Mouse (Mus musculus) liver, postnatal 0 days (tissue): ENCODE measurements at regions not wholly inside any gene's neighbourhood (a gene's known extent, or its start where the extent isn't known, plus 50 kb on each side); places are given as distances from the start of the nearest gene placed in this dataset.

Source experiments
- ATAC-seq: fragments of 200-750 bp; cut with Nextera tagmentation; 2 replicates; pipeline ENCODE4 v1.8.0; 2017; ENCODE audit warnings: mild to moderate bottlenecking, moderate library complexity
- DNase-seq: peaks from one replicate; pipeline ENCODE4 v3.0.0-alpha.2; 2016
- H3K27ac ChIP-seq: fragments of 300-500 bp; sonication (generic); 2 replicates; pipeline ENCODE4 v1.5.1; 2014; ENCODE audit warnings: antibody characterized with exemption, moderate library complexity, mild to moderate bottlenecking, low read depth
- H3K27me3 ChIP-seq: fragments of 300-500 bp; sonication (generic); 2 replicates; pipeline ENCODE4 v1.6.1; 2014; ENCODE audit warnings: low read length, control low read depth, mixed read lengths; ENCODE audit not compliant: insufficient read depth
- H3K36me3 ChIP-seq: fragments of 300-500 bp; sonication (generic); replicated peaks from 2 replicates; pipeline ENCODE4 v1.6.1; 2014; ENCODE audit warnings: mild to moderate bottlenecking, control low read depth, low read length, moderate library complexity, mixed read lengths; ENCODE audit not compliant: insufficient read depth
- H3K4me1 ChIP-seq: fragments of 300-500 bp; sonication (generic); 2 replicates; pipeline ENCODE4 v1.6.1; 2014; ENCODE audit warnings: antibody characterized with exemption, mild to moderate bottlenecking, control low read depth; ENCODE audit not compliant: insufficient read depth
- H3K4me2 ChIP-seq: fragments of 300-500 bp; sonication (generic); 2 replicates; pipeline ENCODE4 v1.6.1; 2014; ENCODE audit warnings: low read depth, mild to moderate bottlenecking, low read length, moderate library complexity, mixed read lengths
- H3K4me3 ChIP-seq: fragments of 300-500 bp; sonication (generic); 2 replicates; pipeline ENCODE4 v1.5.1; 2014; ENCODE audit warnings: low read depth, low read length
- H3K9ac ChIP-seq: fragments of 300-500 bp; sonication (generic); replicated peaks from 2 replicates; pipeline ENCODE4 v1.6.1; 2014; ENCODE audit warnings: mild to moderate bottlenecking, moderate library complexity
- H3K9me3 ChIP-seq: fragments of 300-500 bp; sonication (generic); 2 replicates; pipeline ENCODE4 v1.6.1; 2016; ENCODE audit warnings: mild to moderate bottlenecking, control low read depth, low read length, mixed read lengths
- CTCF ChIP-seq: sonication (generic); IDR thresholded peaks from 2 replicates; pipeline ENCODE4 v1.5.1; 2016; ENCODE audit warnings: antibody characterized with exemption, low read depth
- EP300 ChIP-seq: IDR thresholded peaks from 2 replicates; pipeline ENCODE4 v1.6.1; 2016; ENCODE audit warnings: antibody characterized with exemption, low read depth, mild to moderate bottlenecking
- WGBS: fragments of 180-500 bp; shearing (Covaris S2); extraction: QIAGEN DNeasy Blood & Tissue Kit; methylation state at CpG from one replicate; pipeline ENCODE4 v1.1.7; 2014; ENCODE audit not compliant: insufficient replicate concordance; 5-methylcytosine and 5-hydroxymethylcytosine counted together

GRCm38 (mm10) chr8:49326980-49327379 lies 483.2 kb upstream of the Tenm3 start:
- ATAC-seq (no peak), DNase-seq (no peak)
- H3K4me1 ChIP-seq: no peaks in the 10 kb centered on the region
- H3K36me3 ChIP-seq: no peaks in the 10 kb centered on the region
- H3K27ac ChIP-seq: no peak overlapping the region
- H3K27me3 ChIP-seq: no peaks in the 10 kb centered on the region
- no peaks in the 10 kb centered on the region for H3K9me3 ChIP-seq
- no peak overlapping the region for H3K4me2 ChIP-seq
- no peak overlapping the region for H3K4me3 ChIP-seq
- no peak for TF ChIP-seq EP300
- H3K9ac ChIP-seq: no peak overlapping the region
- WGBS: 82% methylated on average over 4 of the region's 4 CpGs

GRCm38 (mm10) chr8:49321404-49321803 lies 477.7 kb upstream of the Tenm3 start:
- Histone ChIP-seq H3K27ac (no peak overlapping the region), H3K4me1 (no peaks in the 10 kb centered on the region), H3K4me3 (no peak overlapping the region), H3K9me3 (no peaks in the 10 kb centered on the region), H3K9ac (no peak overlapping the region), H3K27me3 (no peaks in the 10 kb centered on the region), H3K4me2 (no peak overlapping the region), H3K36me3 (no peaks in the 10 kb centered on the region)
- TF ChIP-seq CTCF (no peak), EP300 (no peak)
- DNase-seq (no peak), ATAC-seq (no peak)
- 46% methylated on average over 3 of the region's 3 CpGs for WGBS

GRCm38 (mm10) chr8:49313483-49314278 lies 469.9 kb upstream of the Tenm3 start:
- H3K9me3 ChIP-seq: no peaks in the 10 kb centered on the region
- H3K9ac ChIP-seq: no peak overlapping the region
- no peaks in the 10 kb centered on the region for H3K36me3 ChIP-seq
- ATAC-seq (no peak), DNase-seq (no peak)
- 77% methylated on average over 10 of the region's 10 CpGs for WGBS
- no peak overlapping the region for H3K27ac ChIP-seq
- no peak overlapping the region for H3K4me3 ChIP-seq
- TF ChIP-seq EP300: no peak
- TF ChIP-seq CTCF: no peak
- H3K4me2 ChIP-seq: no peak overlapping the region
- H3K27me3 ChIP-seq: no peaks in the 10 kb centered on the region
- H3K4me1 ChIP-seq: no peaks in the 10 kb centered on the region

GRCm38 (mm10) chr8:49312816-49313215 lies 469.1 kb upstream of the Tenm3 start:
- H3K27me3 ChIP-seq: no peaks in the 10 kb centered on the region
- H3K4me1 ChIP-seq: no peaks in the 10 kb centered on the region
- ATAC-seq (no peak), DNase-seq (no peak)
- no peak for TF ChIP-seq EP300
- TF ChIP-seq CTCF: no peak
- H3K4me2 ChIP-seq: no peak overlapping the region
- H3K36me3 ChIP-seq: no peaks in the 10 kb centered on the region
- no peak overlapping the region for H3K27ac ChIP-seq
- no peaks in the 10 kb centered on the region for H3K9me3 ChIP-seq
- WGBS: 64% methylated on average over 5 of the region's 5 CpGs
- H3K4me3 ChIP-seq: no peak overlapping the region
- no peak overlapping the region for H3K9ac ChIP-seq

- Histone ChIP-seq H3K9me3 (no peaks in the 10 kb centered on the region), H3K27ac (no peak overlapping the region), H3K4me2 (no peak overlapping the region), H3K4me1 (no peaks in the 10 kb centered on the region), H3K36me3 (no peaks in the 10 kb centered on the region), H3K4me3 (no peak overlapping the region), H3K9ac (no peak overlapping the region), H3K27me3 (no peaks in the 10 kb centered on the region)
- WGBS: 47% methylated on average over 4 of the region's 4 CpGs
- ATAC-seq (no peak), DNase-seq (no peak)
- TF ChIP-seq EP300 (no peak), CTCF (no peak)
These were observed 438.6 kb upstream of the Tenm3 start for GRCm38 (mm10) chr8:49282401-49282800.

GRCm38 (mm10) chr8:49281254-49281653 lies 437.5 kb upstream of the Tenm3 start:
- Histone ChIP-seq H3K9ac (no peak overlapping the region), H3K9me3 (no peaks in the 10 kb centered on the region), H3K4me2 (no peak overlapping the region), H3K27ac (no peak overlapping the region), H3K36me3 (no peaks in the 10 kb centered on the region), H3K4me3 (no peak overlapping the region), H3K4me1 (no peaks in the 10 kb centered on the region), H3K27me3 (no peaks in the 10 kb centered on the region)
- ATAC-seq: no peak
- TF ChIP-seq CTCF: no peak
- no peak for TF ChIP-seq EP300
- DNase-seq: no peak
- WGBS: 75% methylated on average over 5 of the region's 5 CpGs
